Mouse (Mus musculus) layer of hippocampus, adult 6 months (tissue): Measurements from ENCODE around the gene Gm5414. TPM values are rescaled to one million over a fixed set of nuclear protein-coding genes. Genes with fewer than 3 reads are reported as not detected.

Experiments
- long read RNA-seq, 2 experiments: library from polyadenylated mRNA; unstranded; transcript quantifications; one replicate each; pipeline ENCODE4 v2.0.0; 2019 to 2020
- microRNA-seq: library from miRNA; unstranded; fragments of <30 nt; microRNA quantifications from one replicate; pipeline ENCODE4 v1.2.0, GENCODE M21; 2020
- polyA plus RNA-seq: library from polyadenylated mRNA; unstranded; fragments of <200 nt; fragmentation: Nextera tagmentation; gene quantifications from 2 replicates; pipeline ENCODE4 v1.2.3, GENCODE M21; 2021

Gm5414 gene
- not detected in 2 replicates for polyA plus RNA-seq
- long read RNA-seq, experiment 1, result 0 reads
- long read RNA-seq, experiment 2, result 0 reads

DNA sequence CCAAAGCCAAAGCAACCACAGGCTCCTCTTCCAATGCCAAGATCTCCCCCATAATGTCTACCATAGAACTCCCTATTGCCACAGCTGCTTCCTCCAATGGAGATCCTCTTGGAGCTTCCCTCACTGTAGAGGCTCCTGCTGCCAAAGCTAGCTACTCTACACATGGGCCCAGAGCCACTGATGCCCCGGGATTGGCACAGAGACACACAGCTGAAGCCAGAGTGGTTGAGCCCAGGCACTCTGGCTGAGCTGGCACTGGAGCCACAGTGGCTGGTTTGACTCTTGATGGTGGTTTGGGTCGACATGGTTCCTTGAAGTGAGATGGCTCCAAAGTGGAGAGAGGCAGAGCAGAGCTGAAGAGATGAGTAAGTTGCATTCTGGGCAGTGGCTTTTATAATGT is at the start of gene Gm5414:
TSS of gene Gm5414 (minus strand) at position 305 of the 400 bp plus-strand sequence.

DNA sequence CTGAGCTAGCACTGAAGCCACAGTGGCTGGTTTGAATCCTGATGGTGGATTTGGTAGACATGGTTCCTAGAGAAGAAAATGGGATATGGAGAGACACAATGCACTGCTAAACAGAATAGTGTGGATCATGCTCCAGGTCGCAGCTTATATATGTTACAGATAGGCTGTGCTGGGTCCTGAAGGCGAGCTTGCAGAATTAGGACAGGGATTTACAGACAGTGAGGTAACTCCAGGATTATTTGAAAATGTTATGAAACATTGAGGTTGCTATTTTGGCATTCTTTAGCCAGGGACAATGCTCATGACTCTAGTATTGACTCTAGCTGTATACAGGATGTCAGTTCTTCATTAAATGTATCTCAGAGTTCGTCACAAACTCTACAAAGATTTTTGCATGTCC is 19.3 kb upstream of the Gm5414 start, which contains the start of gene Gm5478:
TSS of gene Gm5478 (minus strand) at position 101 of the 400 bp plus-strand sequence.

Small RNAs within 50 kb of the gene (microRNA-seq; reads per million reads assigned to microRNA genes)
- not detected for gene Gm44383
- not detected for gene Gm44479

Other genes with a start within 250 kb of the Gm5414 start
- gene Krt7, start 217.1 kb downstream of the Gm5414 start, polyA plus RNA-seq, result 0.04 and 0.23 TPM in 2 replicates
- gene Krt87, start 189.4 kb downstream of the Gm5414 start, polyA plus RNA-seq, result 0.18 and 0.29 TPM in 2 replicates
- gene Krt88, start 180.4 kb downstream of the Gm5414 start, polyA plus RNA-seq, result not detected in 2 replicates
- gene Krt81, start 164.4 kb downstream of the Gm5414 start, polyA plus RNA-seq, result not detected in 2 replicates
- not detected in 2 replicates for gene Krt86, start 154.7 kb downstream of the Gm5414 start, polyA plus RNA-seq
- gene Krt83, start 136.7 kb downstream of the Gm5414 start, polyA plus RNA-seq, result not detected in 2 replicates
- not detected in 2 replicates for gene Gm49425, start 110.9 kb downstream of the Gm5414 start, polyA plus RNA-seq
- gene Krt84, start 95.4 kb downstream of the Gm5414 start, polyA plus RNA-seq, result not detected in 2 replicates
- gene Krt82, start 77.5 kb downstream of the Gm5414 start, polyA plus RNA-seq, result not detected in 2 replicates
- 0.15 and 0.21 TPM in 2 replicates for gene Krt90, start 65.2 kb downstream of the Gm5414 start, polyA plus RNA-seq
- gene Krt75, start 54.3 kb downstream of the Gm5414 start, polyA plus RNA-seq, result not detected in 2 replicates
- gene Gm5478, start 19.2 kb upstream of the Gm5414 start, polyA plus RNA-seq, result not detected in 2 replicates
- not detected in 2 replicates for gene Krt6b, start 52.1 kb upstream of the Gm5414 start, polyA plus RNA-seq
- not detected in 2 replicates for gene Krt6a, start 66.1 kb upstream of the Gm5414 start, polyA plus RNA-seq
- gene Krt5, start 84.7 kb upstream of the Gm5414 start, polyA plus RNA-seq, result 0.38 and 0.46 TPM in 2 replicates
- gene Krt71, start 114.9 kb upstream of the Gm5414 start, polyA plus RNA-seq, result not detected in 2 replicates
- not detected in 2 replicates for gene Krt72, start 158.3 kb upstream of the Gm5414 start, polyA plus RNA-seq
- 3.9 and 4.0 TPM in 2 replicates for gene Krt73, start 174.2 kb upstream of the Gm5414 start, polyA plus RNA-seq
- gene Krt2, start 190.0 kb upstream of the Gm5414 start, polyA plus RNA-seq, result 0.48 and 1.0 TPM in 2 replicates
- gene Krt1, start 222.6 kb upstream of the Gm5414 start, polyA plus RNA-seq, result 5.6 and 6.0 TPM in 2 replicates
- 4.4 and 4.5 TPM in 2 replicates for gene Krt77, start 241.5 kb upstream of the Gm5414 start, polyA plus RNA-seq